Mouse (Mus musculus) heart, adult 2 months (tissue): Measurements from ENCODE around the gene Kcnma1.

Experiments used
- CTCF ChIP-seq: fragments of 200-600 bp; IDR thresholded peaks from 2 replicates; pipeline ENCODE4 v1.8.1; 2022; ENCODE audit warnings: antibody characterized with exemption, mild to moderate bottlenecking, moderate library complexity
- EP300 ChIP-seq: fragments of 200-500 bp; IDR thresholded peaks from 2 replicates; pipeline ENCODE4 v1.6.1; 2011; ENCODE audit warnings: low read depth, low read length, control low read depth; ENCODE audit not compliant: insufficient read depth
- POLR2A ChIP-seq: fragments of 200-500 bp; IDR thresholded peaks from 2 replicates; pipeline ENCODE4 v1.6.1; 2011; ENCODE audit warnings: mild to moderate bottlenecking, low read depth, low read length, control low read depth; ENCODE audit not compliant: insufficient read depth

DNA sequence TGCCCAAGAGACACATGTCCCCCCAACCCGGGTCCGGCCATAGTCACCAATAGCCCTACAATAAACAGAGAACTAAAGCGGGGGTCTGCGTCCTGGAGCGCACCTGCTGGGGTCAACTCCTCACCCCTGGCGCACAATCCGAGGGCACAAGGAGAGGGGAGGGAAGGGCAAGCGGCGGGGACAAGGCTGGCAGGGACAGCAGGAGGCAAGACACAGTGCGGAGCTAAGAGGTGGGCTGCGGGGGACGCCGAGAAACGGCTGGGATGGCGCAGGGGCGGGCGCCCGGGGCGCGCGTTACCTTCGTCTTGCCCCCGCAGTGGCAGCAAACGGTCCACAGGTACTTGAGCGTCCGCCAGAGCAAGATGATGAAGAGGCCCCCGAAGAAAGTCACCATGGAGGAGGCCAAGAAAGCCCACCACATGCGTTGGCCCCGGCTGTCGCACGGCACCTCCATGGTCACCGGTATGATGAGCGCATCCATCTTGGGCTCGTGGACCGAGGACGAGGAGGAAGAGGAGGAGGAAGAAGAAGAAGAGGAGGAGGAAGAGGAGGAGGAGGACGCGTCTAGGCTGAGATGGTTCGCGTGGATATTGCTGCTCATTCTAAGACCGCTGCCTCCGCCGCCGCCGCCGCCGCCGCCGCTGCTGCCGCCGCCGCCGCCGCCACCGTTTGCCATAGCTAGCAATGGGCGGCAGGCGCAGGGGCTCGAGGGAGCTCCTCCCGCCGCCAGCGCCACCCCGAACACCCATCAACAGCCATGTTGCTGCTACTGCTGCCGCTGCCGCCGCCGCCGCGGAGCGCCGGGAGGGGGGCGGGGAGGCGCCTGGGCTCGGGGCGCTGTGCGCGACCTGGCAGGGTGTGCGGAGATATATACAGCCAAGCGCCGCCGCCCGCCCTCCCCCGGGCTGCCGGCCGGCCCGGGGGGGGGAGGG is 10.6 kb downstream of the Kcnma1 start:
- TF ChIP-seq POLR2A (no peak), CTCF (no peak), EP300 (no peak)
